Mouse (Mus musculus): ENCODE data around the gene Fbxl17. TPM values are rescaled to one million over a fixed set of nuclear protein-coding genes. Genes with fewer than 3 reads are reported as not detected.

Gene Fbxl17
- total RNA-seq, 2 experiments from 2014 or later, result 80.0 to 82.8 TPM

DNA sequence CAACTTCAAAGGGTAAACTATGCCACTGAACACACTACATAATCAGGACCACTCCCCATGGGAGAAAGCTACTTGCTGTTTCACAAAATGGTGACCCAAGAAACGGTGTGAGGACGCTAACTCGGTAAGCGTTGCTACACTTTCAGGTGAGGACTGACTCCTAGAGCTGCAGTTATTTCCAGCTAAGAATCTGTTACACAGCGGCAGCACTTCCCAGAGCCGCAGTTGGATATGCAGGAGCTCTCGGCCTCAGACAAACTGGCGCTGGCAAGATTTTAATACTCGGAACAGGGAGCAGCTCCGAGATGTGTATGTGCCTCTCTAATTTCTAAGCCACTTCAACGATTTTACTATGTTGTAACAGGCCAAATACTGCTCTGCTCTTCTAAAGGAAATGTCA, 157.4 kb downstream of the Fbxl17 start:
- intact Hi-C loops (cut with DNase I), result no loop called here
- DNase-seq, result no peak

DNA sequence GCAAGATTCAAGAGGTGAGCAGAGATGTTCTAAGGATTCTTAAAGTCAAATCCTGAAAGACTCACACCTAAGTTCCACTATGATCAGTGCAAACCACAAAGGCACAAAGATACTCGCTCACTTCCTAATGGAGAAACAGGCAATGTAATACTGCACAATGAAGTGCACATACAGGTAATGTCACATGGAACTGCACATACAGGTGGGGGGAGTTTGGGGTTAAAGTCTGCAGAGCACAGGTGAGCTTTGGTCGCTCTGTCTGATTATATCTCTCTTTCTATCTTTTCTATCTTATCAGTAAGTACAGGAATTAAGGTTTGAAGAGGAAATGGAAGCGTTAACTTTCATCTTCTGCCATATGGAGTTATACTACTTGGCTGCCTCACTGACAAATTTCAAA, 158.6 kb downstream of the Fbxl17 start:
- no peak for DNase-seq
- intact Hi-C loops (cut with DNase I), result no loop called here

DNA sequence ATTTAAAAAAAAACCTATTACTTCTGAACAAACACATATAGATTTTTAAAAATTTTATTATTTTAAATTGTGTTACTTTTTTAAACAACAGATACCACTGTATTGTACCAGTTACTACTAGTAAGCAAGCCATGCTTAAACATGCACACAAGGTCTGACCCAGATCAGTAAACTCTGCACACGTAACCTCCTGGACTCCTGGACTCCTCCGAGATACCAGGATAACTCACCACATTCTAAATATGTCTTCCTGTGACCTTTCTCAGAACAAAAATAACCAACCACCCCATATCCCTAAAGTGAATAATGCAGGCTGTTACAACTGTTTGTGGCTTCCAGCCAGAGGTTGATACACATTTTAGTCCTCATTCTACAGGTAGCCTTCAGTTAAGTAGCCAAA, 170.9 kb downstream of the Fbxl17 start:
- intact Hi-C loops (cut with DNase I), result no loop called here
- DNase-seq, result no peak

DNA sequence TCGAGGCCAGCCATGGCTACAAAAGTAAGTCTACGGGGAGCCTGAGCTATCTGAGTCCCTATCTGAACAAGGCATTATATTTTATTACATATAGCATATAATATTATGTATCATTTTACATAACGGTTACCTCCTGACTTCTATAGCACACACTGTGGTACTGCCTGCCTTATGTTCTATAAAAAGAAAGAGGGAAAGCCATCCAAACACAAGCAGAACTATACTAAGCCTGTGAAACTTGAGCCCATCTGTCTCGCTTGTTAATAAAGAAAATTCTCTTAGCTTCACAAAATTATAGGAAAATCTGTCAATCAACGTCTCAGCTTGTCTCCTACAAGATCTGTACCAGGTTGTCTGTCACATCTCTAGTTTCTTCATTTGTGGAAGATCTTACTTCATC, 173.6 kb downstream of the Fbxl17 start:
- no peak for DNase-seq
- intact Hi-C loops (cut with DNase I), result no loop called here

DNA sequence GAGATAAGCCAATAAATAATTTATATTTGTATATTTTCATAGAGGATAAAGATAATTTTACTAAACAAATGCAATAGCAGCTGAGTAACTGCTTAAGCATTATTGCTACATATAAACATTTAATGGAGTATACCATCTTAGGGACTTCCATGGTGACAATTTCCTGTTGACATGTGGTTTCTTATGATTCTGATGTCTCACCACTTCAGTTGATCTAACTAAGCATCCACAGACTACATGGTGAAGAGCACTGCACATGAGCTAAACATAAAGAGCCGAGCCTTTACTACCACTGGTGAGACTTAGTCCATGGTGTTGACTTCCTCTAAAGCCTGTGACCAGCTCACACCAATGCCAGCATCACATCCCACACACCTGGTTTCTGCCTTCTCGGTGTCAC, 175.1 kb downstream of the Fbxl17 start:
- no peak for DNase-seq

DNA sequence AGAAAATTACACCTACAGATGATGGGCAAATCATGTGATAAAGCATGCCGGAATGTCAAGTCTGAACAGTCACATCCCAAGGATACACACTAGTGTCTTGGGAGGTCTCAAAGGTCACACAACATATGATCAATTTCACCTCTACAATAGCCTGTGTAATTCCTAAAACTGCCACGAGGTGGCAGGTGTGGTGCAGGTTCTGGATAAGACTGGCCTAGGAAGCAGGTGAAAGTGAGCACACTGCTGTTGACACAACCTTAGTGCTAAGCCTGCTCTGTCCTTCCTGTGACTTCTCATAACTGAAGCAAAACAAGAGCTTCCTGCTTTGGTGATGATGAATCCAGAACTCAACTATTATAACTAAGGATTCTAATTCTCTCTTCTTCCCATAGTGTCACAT, 175.8 kb downstream of the Fbxl17 start:
- intact Hi-C loops (cut with DNase I), result no loop called here

More for the DNA sequence above, 175.1 kb downstream of the Fbxl17 start:
- intact Hi-C loops (cut with DNase I), result no loop called here

DNA sequence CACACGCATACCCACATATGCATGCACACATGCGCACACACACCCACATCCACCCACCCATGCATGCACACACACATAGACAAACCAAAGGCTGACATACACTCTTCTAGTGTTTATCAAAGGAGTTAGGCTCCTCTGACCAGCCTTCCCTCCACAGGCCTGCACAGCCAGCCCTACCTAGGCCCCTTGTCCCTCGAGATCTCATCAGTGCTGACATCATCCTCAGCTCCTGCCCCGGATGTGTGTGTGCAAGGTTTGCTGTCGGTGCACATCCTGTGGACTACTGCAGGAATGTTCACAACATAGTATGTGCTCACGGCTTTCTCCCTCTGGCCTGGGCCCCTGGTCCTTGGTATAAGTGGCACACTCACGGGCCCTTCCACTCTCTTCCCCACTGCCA, 177.0 kb downstream of the Fbxl17 start:
- intact Hi-C loops (cut with DNase I), result no loop called here
- DNase-seq, result no peak

More for the DNA sequence above, 175.8 kb downstream of the Fbxl17 start:
- DNase-seq, result peak; percentile 65

DNA sequence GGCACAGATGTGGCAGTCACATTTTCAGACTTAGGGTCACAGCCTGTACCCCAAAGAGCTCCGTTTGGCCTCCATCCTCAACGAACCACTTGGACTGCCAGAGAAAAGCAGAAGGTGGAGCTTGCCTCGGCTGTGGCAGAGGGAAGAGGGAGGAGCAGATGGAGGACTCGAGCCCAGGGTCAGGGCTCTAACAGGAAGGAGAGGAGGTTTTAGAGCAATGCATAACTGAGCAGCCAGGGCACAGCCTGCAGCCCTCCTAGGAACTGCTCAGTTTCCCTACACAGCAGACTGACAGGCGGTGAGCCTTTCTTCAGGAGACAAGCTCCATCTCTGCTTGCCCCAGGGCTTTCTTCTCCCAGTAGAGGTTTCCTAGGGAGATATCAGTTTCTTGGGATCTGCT, 178.5 kb downstream of the Fbxl17 start:
- intact Hi-C loops (cut with DNase I), result no loop called here
- DNase-seq, result no peak

DNA sequence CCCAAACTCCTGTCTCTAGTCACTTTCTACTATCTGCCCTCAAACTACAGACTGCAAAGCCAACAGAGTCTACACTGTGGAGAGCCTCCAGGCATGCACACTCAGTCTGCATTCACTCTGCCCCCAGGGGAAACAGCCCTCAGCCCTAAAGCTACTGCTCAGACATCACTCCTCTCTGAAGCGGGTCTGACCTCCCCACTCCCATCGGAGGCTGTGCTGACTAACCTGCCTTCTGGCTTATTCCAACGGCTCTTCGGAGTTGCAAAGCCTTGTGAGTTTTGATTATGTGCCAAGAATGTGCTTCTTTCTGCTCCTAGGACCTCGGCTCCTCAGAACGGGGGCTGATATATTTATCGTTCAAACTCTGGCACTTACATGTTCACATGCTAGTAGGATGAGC, 182.3 kb downstream of the Fbxl17 start:
- peak; percentile 8 for DNase-seq
- intact Hi-C loops (cut with DNase I), result no loop called here

DNA sequence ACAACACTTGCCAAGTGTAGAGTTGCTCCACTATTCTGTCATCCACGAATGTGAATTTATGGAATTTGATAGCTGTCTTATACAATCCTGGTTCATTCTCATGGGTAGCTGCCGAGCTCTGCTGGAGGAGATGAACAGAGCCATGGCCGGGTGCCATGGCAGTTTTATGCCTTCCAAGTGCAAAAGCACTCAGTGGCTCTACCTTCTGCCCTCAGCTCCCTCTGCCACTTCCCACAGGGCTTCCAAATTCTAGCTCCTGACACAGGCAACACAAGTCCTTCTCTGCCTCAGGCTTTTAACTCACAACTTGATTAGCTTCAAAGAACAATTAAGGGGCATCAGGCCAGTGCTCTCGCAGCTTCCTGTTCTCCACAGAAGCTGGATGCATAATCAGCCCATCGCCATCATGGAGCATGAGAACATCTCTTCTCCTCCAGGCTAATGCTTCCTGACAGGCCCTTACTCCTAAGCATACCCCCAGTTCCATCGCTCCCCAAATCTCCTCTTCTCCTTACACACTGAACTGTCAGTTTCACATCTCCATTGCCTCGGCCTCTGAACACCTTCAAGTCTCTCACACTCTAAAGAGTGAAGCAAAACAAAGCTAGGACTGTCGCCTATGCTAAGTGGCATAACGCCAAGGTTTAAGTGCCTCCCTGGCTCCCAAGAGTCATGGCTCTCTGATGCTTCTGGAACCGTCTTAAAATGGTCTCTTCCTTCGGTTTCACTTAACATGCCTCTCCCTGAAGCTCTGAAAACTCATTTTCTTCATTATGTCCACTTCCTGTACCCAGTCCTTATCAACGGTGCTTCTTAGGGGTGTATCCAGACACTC, 184.0 kb downstream of the Fbxl17 start:
- peak; percentile 56 for DNase-seq

DNA sequence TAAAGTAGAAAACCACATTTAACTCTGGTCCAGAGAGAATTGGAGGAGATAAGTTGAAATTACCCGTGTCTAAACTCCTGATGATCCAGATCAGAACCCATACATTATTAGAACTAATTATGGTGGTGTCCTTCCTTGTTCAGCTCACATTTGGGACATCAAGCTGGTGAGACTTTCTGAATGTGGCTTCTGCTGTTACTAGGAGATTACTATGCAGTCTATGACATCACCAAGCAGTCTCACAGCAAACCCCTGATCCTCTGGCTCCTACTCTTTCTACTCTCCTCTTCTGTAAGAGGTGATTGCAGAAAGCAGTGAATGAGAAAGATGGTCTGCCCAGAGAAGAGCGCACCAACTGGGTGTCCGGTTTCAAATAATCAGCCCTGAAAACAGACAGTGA, 187.0 kb downstream of the Fbxl17 start:
- intact Hi-C loops (cut with DNase I), result no loop called here
- no peak for DNase-seq

More for the DNA sequence above, 184.0 kb downstream of the Fbxl17 start:
- intact Hi-C loops (cut with DNase I), result no loop called here

DNA sequence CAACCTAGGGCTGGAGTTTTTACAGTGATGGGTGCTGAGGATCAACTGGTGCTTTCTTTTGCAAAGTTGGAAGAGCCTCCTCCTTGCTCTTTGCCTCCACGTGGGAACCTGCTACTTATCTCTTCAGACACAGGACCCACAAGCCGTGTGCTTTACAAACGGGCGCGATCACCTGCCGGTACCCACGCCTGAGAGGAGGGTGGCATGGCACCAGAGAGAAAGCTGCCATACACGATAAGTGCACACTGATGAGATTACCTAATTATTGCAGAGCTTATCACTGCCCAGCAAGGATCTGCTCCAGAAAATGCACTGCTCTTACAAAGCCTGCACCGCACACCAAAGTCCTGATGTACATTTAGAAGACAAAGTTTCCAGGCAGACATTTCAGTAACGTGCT, 187.5 kb downstream of the Fbxl17 start:
- intact Hi-C loops (cut with DNase I), result no loop called here
- DNase-seq, result no peak

DNA sequence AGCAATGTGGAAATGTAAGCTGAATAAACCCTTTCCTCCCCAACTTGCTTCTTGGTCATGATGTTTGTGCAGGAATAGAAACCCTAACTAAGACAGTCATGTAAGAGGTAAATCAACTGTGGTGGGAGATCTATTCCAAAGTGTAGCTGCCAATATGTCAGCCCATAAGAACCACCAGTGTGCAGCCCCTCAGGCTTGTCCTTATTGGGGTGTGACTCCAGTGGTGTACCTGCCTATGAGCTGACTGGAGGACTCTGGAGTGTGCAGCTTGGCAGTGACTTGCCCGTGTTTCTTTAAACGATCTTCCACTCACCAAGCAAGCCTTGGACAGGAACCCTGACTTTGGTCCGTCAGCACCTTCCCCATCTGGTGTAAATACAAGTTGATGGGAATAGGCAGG, 188.2 kb downstream of the Fbxl17 start:
- intact Hi-C loops (cut with DNase I), result no loop called here
- no peak for DNase-seq

DNA sequence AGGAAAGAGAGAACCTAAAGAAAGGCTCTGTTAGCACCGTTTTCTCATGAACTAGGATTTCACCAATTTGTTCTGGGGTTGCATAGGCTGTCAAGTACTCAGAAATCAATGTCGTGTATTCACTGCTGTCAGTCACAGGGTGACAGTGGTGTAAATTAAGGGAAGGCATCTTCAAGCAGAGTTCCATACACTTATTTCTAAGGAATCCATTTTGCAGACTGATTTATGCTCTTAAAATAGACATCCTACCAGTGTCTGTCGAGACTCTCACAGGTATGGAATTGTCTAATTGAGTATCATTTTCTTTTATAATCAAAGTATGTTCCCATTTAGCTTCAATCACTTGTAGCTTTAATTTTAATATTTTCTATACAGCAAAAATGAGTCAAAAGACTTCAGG, 189.8 kb downstream of the Fbxl17 start:
- intact Hi-C loops (cut with DNase I), result no loop called here
- DNase-seq, result no peak

DNA sequence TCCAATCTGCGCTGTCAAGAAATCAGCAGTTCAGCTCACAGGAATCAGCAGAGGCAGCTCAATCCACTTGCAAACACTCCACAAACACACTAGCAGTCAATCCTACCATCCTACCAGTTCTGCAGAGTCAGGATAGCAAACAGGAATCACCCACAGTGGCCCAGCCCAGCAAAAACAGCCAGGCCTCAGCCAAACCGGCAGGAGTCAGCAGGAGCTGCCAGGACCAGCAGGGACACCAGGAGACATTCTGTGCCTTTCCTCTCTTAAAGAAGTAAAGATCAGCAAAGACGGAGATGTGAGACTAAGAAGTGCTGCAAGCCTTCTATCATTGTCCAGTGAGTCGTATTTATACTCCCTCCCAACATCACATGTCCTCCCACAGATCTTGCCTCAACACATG, 196.0 kb downstream of the Fbxl17 start:
- intact Hi-C loops (cut with DNase I), result no loop called here
- peak; percentile 23 for DNase-seq

DNA sequence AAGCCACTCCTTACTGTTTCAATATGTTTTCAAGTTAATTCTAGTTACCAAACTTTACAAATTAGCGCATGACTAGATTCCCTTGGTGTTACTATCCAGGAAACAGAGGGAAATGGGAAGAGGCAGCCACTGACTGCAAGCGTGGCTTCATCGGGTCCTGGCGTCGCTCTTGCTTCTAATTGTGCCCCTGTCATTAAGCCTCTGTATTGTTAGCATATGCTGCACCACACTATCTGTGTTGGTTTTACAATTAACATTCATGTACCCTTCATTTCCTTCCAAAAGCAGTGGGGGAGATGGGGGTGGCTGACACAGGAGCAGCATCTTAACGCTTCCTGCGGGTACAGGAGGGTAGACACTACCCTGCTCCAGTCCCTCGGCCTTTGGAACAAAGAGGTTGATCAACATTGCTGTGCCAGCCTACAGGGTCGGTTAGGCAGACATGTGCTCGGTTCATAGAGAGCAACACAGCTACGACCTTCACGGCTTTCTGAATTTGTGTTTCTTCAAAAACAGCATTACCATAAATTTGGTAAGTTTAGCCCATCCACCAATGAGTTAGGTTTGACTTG, 197.9 kb downstream of the Fbxl17 start:
- no peak for DNase-seq
- intact Hi-C loops (cut with DNase I), result no loop called here

DNA sequence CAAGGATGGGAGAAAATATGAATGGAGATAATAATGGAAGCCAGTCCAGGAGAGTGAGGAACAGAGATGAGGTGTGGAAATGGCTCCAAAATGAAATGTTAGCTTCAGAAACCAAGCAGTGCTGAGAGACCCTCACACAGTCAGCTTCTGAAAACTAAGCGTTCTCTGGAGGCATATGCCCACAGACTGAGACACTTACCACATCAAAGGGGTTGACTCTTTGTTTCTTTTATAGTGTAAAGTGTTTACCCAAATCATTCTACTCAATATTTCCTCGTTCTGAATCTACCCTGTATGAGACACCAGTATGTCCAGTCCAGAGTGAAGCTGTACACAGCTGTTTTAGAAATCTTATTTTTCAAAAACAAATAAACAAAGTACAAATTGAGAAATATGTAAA, 204.3 kb downstream of the Fbxl17 start:
- DNase-seq, result no peak
- intact Hi-C loops (cut with DNase I), result no loop called here

DNA sequence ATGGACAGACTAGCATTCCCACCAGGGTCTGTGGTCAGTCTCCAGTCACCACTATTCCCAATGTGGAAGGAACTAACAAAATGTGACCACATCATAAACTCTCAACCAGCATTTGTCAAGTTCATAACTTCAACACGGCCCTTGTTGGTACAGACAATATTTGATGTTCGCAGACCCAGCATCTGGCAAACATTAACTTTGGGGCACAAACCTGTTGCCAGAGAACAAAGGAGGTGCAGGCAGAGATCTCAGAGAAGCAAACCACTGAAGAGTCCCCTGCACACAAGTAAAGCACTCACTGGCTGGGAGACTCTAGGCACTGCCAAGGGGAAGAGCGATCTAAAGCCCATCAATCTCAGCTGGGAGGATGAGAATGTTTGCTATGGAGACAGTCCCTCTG, 204.9 kb downstream of the Fbxl17 start:
- intact Hi-C loops (cut with DNase I), result no loop called here
- no peak for DNase-seq

DNA sequence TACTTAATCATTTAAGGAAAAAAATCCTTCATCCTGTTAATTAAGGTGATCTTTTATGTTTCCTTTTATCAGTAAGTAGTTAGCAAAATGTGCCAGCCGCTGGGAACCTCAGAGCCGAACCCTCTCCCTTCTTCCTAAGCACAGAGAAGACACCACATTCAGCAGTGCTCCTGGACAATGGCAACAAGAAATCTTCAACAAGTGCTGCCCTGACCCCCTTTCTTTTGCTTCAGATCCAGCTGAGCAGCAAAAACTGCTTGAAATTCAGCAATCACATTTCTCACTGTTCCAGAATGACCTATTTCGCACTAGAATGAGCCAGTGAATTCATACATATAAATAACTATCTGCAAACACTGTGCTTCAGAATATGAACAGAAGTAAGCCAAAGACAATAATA, 205.8 kb downstream of the Fbxl17 start:
- intact Hi-C loops (cut with DNase I), result no loop called here
- no peak for DNase-seq

DNA sequence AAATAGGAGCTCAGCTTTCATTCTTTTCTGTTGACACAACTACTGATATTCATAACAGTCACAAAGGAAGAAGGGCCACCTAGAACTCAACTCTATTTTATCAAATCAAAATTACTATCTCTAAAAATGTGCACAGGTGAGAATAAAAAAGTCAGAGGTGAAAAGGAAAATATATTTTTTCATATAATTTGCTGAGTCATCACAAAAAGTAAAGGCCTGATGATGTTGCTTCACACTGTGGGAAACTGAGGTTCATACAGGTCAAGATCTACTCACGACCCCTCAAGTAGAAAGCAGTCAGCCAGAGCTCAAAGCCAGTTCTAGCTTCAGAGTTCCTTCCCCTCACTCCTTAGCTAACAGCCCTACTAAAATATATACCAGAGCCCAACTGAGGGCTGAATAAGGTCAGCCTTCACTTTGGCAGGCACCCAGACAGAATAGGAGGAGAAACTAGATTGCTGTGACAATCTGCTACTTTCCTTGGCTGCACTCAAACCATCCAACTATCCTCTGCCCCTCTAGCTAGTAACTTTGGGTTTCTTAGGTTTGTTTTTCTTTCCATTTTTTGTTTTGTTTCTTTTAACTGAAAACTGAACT, 210.4 kb downstream of the Fbxl17 start:
- intact Hi-C loops (cut with DNase I), result no loop called here
- peak; percentile 21 for DNase-seq

DNA sequence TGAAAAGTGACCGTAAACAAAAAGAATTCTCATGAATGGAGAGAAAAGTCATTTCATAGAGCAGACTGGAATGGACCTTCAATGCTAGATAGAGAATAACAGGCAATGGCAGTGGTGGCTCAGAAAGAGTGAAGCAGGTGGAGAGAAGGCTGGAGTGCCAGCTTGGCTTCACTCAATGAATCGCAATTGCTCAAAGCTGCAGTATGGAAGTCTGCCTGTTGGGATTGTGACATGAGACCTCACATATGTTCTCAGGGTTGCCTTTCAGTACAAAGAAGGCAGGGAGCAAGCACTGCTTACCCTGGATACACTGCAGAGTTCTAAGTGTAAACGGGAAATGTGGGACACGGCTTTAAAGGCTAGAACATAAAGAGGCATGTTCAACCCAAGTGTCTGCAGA, 211.0 kb downstream of the Fbxl17 start:
- peak; percentile 13 for DNase-seq
- intact Hi-C loops (cut with DNase I), result no loop called here

DNA sequence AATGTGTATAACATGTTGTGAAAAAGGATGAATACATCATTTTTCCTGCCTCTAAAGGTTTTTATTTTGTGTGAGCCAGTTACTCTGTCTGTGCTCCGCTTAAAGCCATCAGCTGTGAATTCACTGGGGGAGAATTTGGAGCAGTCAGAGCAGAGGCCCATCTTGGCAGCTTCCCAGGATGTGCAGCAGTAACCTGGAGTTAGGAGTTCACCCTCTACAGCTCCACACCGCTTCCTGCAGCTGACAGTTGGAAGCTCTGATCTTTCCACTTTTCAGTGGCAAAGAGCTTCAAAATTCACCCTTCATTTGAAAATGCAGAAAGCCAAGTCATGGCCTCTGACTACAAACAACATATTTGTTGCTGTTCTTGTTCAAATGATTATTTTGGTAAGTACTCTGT, 212.4 kb downstream of the Fbxl17 start:
- intact Hi-C loops (cut with DNase I), result no loop called here
- peak; percentile 69 for DNase-seq
